Mouse (Mus musculus) layer of hippocampus, postnatal 10 days (tissue): ENCODE measurements at regions not wholly inside any gene's neighbourhood (a gene's known extent, or its start where the extent isn't known, plus 50 kb on each side); places are given as distances from the start of the nearest gene placed in this dataset.

Source experiments
- DNase-seq, 2 experiments: peaks; one replicate each; pipeline ENCODE4 v3.0.0; 2021; ENCODE audit warnings: low spot score in 2 of 2

GRCm38 (mm10) chr14:108334879-108335278 is 579.1 kb downstream of the Slitrk1 start:
- DNase-seq, result no peak

DNA sequence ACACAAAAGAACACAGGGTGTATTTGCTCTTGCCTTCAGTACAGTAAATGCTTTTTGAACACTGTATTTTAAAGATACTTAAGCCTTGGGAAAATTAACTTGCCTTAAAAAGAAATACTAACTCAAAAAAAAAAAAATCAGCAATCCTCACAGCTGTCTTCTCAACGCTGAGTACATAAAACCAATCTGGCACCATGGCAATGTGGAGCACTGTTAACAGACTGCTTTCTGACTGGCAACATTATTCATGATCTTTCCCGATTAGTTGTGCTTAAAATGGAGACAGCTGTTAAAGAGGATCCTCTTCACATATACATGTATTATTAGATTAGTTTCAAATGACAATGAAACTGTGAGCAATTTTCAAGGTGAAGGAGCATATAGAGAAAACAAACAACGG is 587.5 kb downstream of the Slitrk1 start:
- DNase-seq, result no peak

- no peak for DNase-seq
These were observed 590.5 kb downstream of the Slitrk1 start for GRCm38 (mm10) chr14:108323364-108324037.

- no peak for DNase-seq
These were observed 606.3 kb downstream of the Slitrk1 start for GRCm38 (mm10) chr14:108307627-108308026.

DNA sequence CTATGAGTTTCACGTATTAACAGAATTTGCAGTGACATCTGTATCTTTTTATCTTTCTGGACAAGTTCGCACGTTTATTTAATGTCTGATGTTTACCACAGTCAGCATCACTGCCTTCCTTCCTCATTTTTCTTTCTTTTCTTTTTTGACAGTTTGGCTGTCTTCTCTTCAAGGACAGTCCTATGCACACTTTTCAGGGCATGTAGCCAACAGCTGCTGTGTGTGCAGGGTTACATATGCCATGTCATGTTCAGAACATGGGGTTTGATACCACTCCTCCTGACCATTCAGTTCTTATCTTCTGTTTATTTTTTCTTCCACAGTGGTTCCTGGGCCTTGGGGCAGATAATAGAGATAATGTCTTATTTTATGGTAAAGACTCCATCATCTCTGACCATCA is 634.3 kb downstream of the Slitrk1 start:
- no peak for DNase-seq

GRCm38 (mm10) chr14:108261083-108261482 is 652.9 kb downstream of the Slitrk1 start:
- DNase-seq, result no peak

GRCm38 (mm10) chr14:108247365-108247764 is 666.6 kb downstream of the Slitrk1 start:
- peak in 1 of 2 experiments; percentile 24 for DNase-seq

GRCm38 (mm10) chr14:108225483-108226124 is 688.4 kb downstream of the Slitrk1 start:
- DNase-seq, result no peak

DNA sequence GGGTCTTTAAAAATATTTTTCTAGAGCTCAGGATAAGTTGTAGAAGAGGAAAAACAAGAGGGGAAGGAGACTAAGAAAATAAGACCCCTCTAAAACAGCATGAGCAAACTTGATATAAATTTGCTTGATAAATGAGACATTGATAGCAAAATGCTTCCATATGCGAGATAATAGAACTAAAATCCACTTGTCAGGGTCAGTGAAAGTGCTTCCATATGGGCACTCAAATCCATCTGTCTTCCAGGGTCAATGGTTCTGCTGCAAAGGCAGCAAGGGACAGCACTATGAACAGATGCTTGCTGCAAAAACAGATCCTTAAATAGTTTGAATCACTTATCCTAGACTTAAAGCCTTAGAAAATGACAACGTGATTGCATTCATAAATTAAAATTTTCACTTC is 704.7 kb downstream of the Slitrk1 start:
- DNase-seq, result no peak

DNA sequence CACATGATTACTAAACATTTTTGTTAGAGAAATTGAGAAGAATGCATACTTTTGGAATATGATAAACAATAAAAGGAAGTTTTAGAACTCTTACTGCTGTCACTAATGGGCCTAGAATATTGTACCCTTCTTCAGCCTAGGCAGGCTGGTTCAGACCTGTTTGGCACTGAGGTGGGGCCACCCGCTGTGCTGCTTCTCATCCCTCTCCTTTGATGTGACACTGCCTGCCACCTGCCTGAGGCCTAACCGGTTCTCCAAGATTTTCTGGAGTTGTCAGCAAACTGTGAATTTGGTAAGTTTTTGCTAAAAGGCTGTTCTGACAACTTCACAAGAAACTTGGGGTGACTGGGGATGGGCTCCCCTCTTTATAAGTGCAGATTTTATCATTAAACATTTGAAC is 714.8 kb downstream of the Slitrk1 start:
- DNase-seq, result no peak

DNA sequence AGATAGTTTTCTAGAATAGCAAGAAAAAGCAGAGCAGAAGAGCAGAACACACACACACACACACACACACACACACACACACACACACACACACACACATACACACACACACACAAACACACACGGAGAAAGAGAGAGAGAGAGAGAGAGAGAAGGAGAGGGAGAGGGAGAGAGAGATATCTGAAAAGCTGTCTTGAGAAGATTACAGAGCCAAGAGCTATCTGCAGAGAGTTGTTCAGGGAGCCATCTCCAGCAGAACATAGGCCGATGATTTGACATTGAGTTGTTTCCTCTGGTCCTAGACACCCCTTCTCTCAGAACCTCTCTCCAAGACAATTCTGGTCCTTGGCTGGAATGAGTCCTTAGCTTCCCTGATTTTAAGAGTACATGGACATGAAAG is 733.0 kb downstream of the Slitrk1 start:
- DNase-seq, result no peak

DNA sequence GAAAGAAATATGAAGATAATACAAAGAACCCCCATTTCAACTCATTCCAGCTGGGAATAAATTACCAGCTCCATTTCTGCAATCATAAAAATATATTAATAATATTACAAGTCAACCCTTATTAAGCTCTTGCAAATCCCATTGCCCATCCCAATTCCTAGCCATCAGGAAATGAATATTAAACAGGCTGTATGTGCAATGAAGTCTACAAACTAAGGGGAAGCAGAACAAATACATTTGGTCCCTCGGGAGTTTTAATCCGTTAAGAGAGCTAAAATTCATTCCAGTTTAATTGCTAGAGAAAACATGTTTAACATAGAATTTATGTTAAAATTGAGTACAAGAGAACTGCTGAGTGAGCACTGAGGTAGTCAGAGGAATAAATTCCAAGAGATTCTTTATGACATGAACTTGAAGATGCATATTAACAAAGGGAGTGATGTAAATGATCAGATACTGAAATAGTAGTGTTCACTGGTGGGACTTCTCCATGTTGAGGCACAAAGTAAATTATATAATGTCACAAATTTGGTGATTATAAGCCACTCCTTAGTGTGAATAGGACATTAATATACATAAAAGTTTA is 738.6 kb downstream of the Slitrk1 start:
- DNase-seq, result no peak

DNA sequence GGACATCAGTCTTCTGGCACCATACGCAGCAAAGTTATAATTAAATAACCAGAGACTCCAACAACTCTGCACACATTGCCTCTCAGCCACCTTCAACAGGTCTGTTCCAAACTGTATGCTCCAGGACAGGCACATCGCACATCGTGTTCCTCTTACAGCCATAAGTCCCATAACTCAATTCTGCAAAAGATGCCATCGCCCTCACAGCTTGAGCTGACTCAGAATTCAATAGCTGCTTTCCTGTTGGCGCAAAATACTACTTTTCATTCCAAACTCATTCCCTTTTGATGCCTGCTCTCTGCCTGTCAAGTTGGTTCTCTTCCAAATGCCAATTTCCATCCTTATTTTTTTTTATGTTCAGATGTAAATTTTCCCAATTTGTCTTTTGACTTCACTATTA is 761.0 kb downstream of the Slitrk1 start:
- DNase-seq, result peak; percentile 6 to 18

- DNase-seq, result no peak
These were observed 790.8 kb downstream of the Slitrk1 start for GRCm38 (mm10) chr14:108123147-108123546.

DNA sequence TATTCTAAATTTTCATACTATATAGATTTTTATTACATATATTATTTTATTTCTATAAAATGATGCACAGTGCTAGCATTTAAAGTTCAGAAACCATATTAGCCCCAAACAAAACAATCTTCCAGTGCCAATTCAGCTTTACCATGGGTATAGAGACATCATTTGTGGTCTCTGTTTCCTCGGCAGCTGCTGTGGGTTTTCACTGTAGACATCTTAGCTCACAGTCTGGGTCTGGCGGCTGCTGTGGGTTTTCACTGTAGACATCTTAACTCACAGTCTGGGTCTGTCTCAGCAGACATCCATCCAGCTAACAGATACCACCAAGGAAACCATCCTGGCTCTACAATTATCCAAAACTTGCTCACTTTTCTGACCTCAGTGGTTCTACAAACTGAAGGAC is 808.9 kb downstream of the Slitrk1 start:
- DNase-seq, result no peak

DNA sequence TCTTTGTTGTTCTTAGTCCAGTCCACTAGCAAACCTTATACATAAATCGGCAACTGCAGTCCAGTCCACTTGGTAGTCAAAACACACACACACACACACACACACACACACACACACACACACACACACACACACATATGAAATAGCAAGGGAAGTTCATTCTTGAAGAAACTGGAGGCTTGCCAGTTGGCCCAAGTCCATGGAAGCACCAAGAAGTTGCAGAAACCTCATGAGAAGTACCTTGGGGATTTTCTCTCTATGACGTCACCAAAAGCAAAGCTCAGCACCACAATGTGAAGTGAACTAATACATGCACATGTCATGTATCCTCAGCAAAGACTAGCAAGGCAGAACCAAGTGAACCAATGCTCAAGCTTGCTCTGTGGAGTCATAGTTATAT is 823.0 kb downstream of the Slitrk1 start:
- no peak for DNase-seq

GRCm38 (mm10) chr14:108049997-108050396 is 864.0 kb downstream of the Slitrk1 start:
- no peak for DNase-seq

- no peak for DNase-seq
These were observed 878.0 kb downstream of the Slitrk1 start for GRCm38 (mm10) chr14:108035959-108036358.

- no peak for DNase-seq
These were observed 879.8 kb downstream of the Slitrk1 start for GRCm38 (mm10) chr14:108034162-108034561.

DNA sequence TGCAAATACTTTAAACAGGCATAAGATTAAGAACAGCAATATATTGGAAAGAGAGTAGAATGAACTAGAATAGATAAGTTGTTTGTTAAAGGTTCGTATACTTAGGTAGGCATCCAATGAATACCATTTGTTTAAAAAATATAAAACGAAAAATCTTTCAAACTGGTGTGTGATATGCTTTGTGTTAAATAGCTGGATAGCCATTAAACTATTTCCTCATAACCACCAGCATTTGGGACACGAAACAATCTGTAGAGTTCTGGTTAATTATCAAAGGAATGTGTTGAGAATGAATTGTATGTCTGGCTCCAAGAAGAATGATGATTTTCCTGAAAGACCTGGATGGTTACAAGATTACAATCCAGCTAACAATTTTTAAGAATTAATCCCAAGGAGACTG is 891.4 kb downstream of the Slitrk1 start:
- DNase-seq, result no peak

DNA sequence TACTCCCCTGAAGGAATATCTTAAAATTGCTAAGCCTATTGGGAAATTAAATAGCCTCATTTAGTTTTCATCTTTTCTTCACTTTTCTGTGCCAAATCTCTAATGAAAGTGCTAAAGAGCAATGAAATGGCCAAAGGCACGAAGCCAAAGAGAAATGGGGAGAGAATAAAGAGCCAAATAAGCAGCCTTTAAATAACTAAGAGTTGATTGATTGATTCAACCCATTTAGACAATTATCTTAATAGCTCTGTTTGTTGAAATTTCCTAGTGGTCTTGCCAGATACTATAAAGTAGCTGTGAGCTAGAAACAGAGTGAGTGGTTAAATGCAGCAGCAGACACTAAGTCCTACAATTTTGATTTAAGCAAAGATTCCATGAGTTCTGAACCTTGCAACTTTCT is 891.9 kb downstream of the Slitrk1 start:
- DNase-seq, result no peak

DNA sequence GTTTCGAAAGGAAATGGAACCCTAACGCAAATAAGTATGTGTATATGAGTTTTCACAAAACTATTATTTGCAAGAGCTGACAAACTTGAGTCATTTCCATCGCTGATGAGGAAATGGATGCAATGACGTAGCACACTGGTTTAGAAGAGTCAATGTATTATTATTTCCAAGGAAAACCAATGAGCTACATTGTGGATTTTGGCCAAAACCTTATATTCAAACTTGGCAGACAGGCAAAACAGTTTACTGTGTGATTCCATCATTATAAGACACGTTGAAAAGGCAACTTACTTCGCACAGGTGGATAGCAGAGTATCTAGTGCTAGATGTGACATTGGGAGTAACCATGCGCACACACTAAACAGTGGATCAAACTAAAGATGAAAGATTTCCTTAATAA is 892.6 kb downstream of the Slitrk1 start:
- DNase-seq, result no peak

DNA sequence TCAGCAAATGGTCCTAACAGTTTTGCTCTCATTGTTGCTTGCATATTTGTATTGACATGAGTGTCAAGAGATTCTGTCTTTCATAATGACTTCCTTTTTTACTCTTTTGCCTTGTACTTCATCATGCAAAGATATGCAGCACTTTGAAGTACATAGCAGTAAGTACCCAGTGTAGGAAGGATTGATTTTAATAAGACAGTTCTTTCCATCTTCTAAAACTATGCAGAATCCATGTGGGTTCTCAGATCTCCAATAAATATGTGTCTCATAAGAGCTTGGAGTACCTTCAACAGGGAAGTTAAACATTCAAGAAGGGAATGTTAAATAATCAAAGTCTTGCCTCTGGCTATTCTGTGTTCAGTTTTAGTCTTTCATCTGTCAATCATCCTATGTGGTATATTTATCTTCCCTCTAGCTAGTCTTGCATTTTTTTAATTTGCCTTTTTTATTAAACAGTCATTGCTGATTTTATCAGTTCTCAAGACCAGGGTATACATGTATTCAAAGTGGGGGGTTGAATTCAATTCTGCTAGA is 926.1 kb downstream of the Slitrk1 start:
- no peak for DNase-seq
